In the genomic region with DNA sequence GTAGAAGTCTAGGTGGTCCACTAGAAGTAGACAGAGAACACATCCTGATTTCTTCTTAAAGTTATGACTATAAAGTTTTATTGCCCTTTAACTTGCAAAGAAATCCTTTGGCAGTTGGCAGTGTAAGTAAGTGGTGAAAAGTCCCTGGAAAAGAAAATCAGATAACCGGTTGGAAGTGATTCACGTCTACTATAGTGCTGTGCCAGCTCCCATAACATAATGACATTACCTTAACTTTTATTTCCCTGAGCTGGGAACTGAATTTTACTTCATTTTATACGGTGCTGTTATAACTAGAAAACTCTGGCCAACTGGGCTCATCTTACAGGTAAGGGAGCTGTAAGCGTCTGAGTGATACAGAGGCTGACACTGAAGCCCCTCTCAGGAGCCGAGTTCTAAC, we compare ENCODE assay signal across 35 mouse cellular contexts.
"Had no signal": no experiment of that assay in that cellular context is flagged by ENCODE, and none has a peak within 500 bp of the region (broad histone marks: within the 10 kb centered on the region; RNA-seq: fewer than 3 reads in every experiment).

No protein-coding gene starts in this region.

- H3K9ac ChIP-seq: heart, embryonic 12.5 days; heart, embryonic 13.5 days; heart, embryonic 15.5 days; hindbrain, embryonic 12.5 days; hindbrain, embryonic 13.5 days; hindbrain, embryonic 14.5 days; hindbrain, embryonic 15.5 days; intestine, embryonic 15.5 days; kidney, embryonic 15.5 days had no signal

- H3K4me1 ChIP-seq: heart, embryonic 10.5 days; heart, embryonic 12.5 days; heart, embryonic 13.5 days; heart, embryonic 15.5 days; hindbrain, embryonic 10.5 days; hindbrain, embryonic 12.5 days; hindbrain, embryonic 13.5 days; hindbrain, embryonic 15.5 days; intestine, embryonic 15.5 days; kidney, embryonic 15.5 days had no signal

- ATAC-seq: hindbrain, embryonic 16.5 days; hindbrain, postnatal 0 days; inflammation-experienced regulatory T-cells, adult 6 months; intestine, embryonic 15.5 days; intestine, embryonic 16.5 days; intestine, postnatal 0 days had no signal

- H3K36me3 ChIP-seq: hindbrain, embryonic 12.5 days; hindbrain, embryonic 13.5 days; hindbrain, embryonic 15.5 days; intestine, embryonic 15.5 days had no signal

- H3K27me3 ChIP-seq: heart, embryonic 12.5 days; heart, embryonic 13.5 days; heart, embryonic 15.5 days; hindbrain, embryonic 12.5 days; hindbrain, embryonic 13.5 days; hindbrain, embryonic 15.5 days; intestine, embryonic 15.5 days; kidney, embryonic 15.5 days had no signal

- H3K27ac ChIP-seq: heart, adult 2 months; heart, embryonic 10.5 days; heart, embryonic 13.5 days; heart, embryonic 15.5 days; hindbrain, embryonic 10.5 days; hindbrain, embryonic 12.5 days; hindbrain, embryonic 13.5 days; hindbrain, embryonic 14.5 days; hindbrain, embryonic 15.5 days; hindbrain, postnatal 0 days; intestine, embryonic 15.5 days; kidney, embryonic 15.5 days; kidney, postnatal 0 days; layer of hippocampus, adult 2 months had no signal

- DNase-seq: heart, adult 2 months; heart, postnatal 10 days; heart, postnatal 14 days; heart, postnatal 36 days; kidney, adult 11 months; kidney, adult 18-20 months; kidney, adult 2 months; kidney, adult 8-10 months; kidney, adult 9 months; kidney, postnatal 10 days; kidney, postnatal 14 days; kidney, postnatal 25 days; kidney, postnatal 36 days; kidney, postnatal 4 days; layer of hippocampus, adult 9-11 months; layer of hippocampus, postnatal 36 days had no signal

- H3K4me3 ChIP-seq: heart, adult 2 months; heart, embryonic 10.5 days; heart, embryonic 12.5 days; heart, embryonic 13.5 days; heart, embryonic 15.5 days; hindbrain, embryonic 10.5 days; hindbrain, embryonic 12.5 days; hindbrain, embryonic 13.5 days; hindbrain, embryonic 15.5 days; intestine, embryonic 15.5 days; kidney, embryonic 15.5 days; layer of hippocampus, adult 2 months had no signal

- H3K4me2 ChIP-seq: heart, embryonic 11.5 days; heart, embryonic 12.5 days; heart, embryonic 13.5 days; heart, embryonic 15.5 days; hindbrain, embryonic 12.5 days; hindbrain, embryonic 13.5 days; hindbrain, embryonic 14.5 days; hindbrain, embryonic 15.5 days; intestine, embryonic 15.5 days; kidney, embryonic 15.5 days had no signal

- H3K9me3 ChIP-seq: heart, embryonic 10.5 days; heart, embryonic 12.5 days; heart, embryonic 13.5 days; heart, embryonic 15.5 days; hindbrain, embryonic 10.5 days; hindbrain, embryonic 12.5 days; hindbrain, embryonic 13.5 days; hindbrain, embryonic 15.5 days; intestine, embryonic 15.5 days; kidney, embryonic 15.5 days had no signal
